Mouse (Mus musculus): ENCODE measurements around the gene Jam2.

DNA sequence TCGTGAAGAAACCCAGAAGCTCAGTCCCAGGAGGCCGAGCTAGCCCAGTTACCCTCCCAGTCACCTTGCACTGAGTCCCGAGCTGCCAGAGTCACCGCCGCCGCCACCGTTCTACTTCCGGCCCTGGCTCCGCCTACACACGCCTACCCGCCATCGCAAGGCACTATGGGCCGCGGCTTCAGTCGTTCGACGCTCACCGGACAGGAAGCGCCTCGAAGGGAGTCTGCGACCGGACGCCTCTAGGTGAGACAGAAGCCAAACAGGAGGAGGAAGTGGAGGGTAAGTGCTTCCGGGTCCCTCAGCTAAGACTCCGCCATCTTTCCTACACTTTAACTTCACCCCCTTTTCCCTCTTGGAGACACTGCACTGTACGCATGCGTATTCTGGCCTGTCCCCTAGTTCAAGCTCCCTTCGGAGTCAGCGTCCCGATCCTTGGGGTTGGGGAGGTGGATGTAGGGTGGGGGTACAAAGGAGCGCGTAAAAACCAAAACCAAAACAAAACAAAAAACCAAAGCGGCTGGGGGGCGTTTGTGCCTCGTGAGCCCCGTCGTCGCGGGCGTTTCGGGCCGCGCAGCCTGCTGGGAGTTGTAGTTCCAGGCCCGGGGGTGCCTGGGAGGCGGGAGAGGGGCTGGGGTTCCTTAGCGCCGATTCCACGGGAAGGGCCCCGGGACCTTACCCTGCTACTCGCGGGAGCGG lies 61.0 kb downstream of the Jam2 start, which contains the start of gene Gabpa:
- TF ChIP-seq CTCF (IDR thresholded peaks at IDR 0.05; ENCODE audit: low read depth) (peak; percentile 3; the same call in 1 of the 2 replicates), EP300 (optimal IDR thresholded peaks at IDR 0.05) (no peak)
